Mouse (Mus musculus): ENCODE measurements around the gene Tor1b. TPM values are rescaled to one million over a fixed set of nuclear protein-coding genes. Genes with fewer than 3 reads are reported as not detected.

The Tor1b gene
- 10.9 and 12.6 TPM in 2 replicates for polyA plus RNA-seq (2012; rRNA removed)

GRCm38 (mm10) chr2:30952824-30953490, at the start of gene Tor1b:
TSS of gene Tor1b (plus strand) at chr2:30952959.

GRCm38 (mm10) chr2:30929483-30930045, 23.2 kb upstream of the Tor1b start, which contains the start of gene Ptges:
TSS of gene Ptges (minus strand) at chr2:30929863.

GRCm38 (mm10) chr2:30967352-30968327, 14.9 kb downstream of the Tor1b start, which contains the start of gene Tor1a:
TSS of gene Tor1a (minus strand) at chr2:30967933.

GRCm38 (mm10) chr2:30981790-30982513, 29.2 kb downstream of the Tor1b start, which contains the start of the genes BC005624 and Usp20:
TSS of gene BC005624 (minus strand) at chr2:30982201.
TSS of gene Usp20 (plus strand) at chr2:30982279.

Other genes with a start within 250 kb of the Tor1b start
- 5.3 and 5.8 TPM in 2 replicates for gene 1700001O22Rik, start 149.3 kb upstream of the Tor1b start, polyA plus RNA-seq (2012; rRNA removed)
- 18.6 and 19.4 TPM in 2 replicates for gene Ntmt1, start 145.1 kb upstream of the Tor1b start, polyA plus RNA-seq (2012; rRNA removed)
- 21.0 and 22.5 TPM in 2 replicates for gene Asb6, start 122.6 kb upstream of the Tor1b start, polyA plus RNA-seq (2012; rRNA removed)
- gene Prrx2, start 118.0 kb upstream of the Tor1b start, polyA plus RNA-seq (2012; rRNA removed) = 3.7 and 3.9 TPM in 2 replicates
- 7.8 and 8.8 TPM in 2 replicates for gene Ptges, start 23.1 kb upstream of the Tor1b start, polyA plus RNA-seq (2012; rRNA removed)
- gene Tor1a, start 15.0 kb downstream of the Tor1b start, polyA plus RNA-seq (2012; rRNA removed) = 20.2 and 32.1 TPM in 2 replicates
- gene BC005624, start 29.2 kb downstream of the Tor1b start, polyA plus RNA-seq (2012; rRNA removed) = 2.8 and 3.9 TPM in 2 replicates
- 7.2 and 13.0 TPM in 2 replicates for gene Usp20, start 29.3 kb downstream of the Tor1b start, polyA plus RNA-seq (2012; rRNA removed)
- 29.4 and 30.3 TPM in 2 replicates for gene Fnbp1, start 189.0 kb downstream of the Tor1b start, polyA plus RNA-seq (2012; rRNA removed)
- 8.7 and 9.8 TPM in 2 replicates for gene Gpr107, start 199.4 kb downstream of the Tor1b start, polyA plus RNA-seq (2012; rRNA removed)